Mouse (Mus musculus) layer of hippocampus, adult 11-12 months (tissue): ENCODE measurements at regions not wholly inside any gene's neighbourhood (a gene's known extent, or its start where the extent isn't known, plus 50 kb on each side); places are given as distances from the start of the nearest gene placed in this dataset.
A peak's percentile ranks its signal among the peaks of the same experiment; 100 is the strongest.

Experiments used
- DNase-seq: peaks from one replicate; pipeline ENCODE4 v3.0.0; 2022; ENCODE audit warnings: low spot score

DNA sequence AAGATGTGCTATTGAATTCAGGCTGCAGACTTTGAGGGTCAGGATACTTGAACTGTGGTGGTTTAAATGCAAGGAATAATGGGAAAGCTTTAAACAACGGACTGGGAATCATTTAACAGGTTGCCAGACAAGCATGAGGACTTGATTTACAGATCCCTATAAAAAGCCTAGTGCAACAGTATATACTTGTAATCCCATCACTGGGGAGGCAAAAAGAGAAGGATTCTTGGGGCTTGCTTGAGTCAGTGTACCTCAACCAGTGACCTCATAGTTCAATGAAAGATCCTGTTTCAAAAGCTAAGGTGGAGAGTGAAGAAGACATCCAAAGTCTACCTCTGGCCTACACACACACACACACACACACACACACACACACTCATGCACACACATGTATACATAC lies 99.8 kb downstream of the Lrrn1 start:
- no peak for DNase-seq

DNA sequence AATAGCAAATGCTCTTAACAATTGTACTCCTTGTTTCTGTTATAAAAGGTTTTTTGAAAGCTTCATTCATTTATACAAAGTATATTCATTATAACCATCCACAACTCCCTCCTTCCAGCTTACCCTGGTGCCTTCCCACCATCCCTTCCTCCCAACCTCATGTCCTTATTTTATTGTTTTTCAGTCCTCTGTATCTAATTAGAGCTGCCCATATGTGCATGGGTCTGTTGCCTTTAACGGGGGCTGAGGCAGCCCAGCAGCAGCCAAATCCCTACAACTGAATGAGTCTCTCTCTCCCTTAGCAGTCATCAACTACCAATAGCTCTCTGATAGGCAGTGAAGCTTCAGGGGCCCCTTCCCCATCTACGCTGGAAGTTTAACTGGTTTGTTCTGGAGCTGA lies 116.2 kb downstream of the Lrrn1 start:
- peak; percentile 49 for DNase-seq

DNA sequence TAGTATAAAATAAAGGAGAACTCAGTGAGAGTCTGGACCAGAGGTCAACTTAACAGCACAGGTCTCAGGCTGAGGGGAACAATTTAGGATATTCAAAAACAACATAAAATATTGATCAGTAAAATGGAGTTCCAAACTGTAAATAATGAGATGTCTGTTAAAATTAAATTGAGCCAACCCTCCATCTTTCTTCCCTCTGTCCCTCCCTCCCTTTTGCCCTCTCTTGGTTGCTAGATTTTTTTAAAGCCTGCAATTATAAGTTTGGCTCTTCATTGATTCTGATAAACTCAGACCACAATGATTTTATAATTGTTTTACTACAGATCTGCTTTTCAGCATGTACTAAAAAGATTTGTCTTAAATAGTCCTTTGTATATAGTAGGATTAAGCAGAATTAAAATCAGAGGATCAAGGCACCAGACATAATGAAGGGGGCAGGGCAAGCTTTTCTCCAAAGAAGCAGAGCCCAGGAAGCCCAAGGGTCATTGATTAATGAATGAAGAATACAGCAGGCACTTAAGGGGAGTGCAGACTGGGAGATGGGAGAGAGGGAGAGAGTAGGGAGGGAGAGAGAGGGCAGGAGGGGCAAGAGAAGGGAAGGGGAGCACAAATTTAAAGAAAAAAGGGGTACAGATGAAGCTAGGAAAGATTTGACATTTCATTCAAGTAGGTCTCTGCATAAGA lies 124.4 kb downstream of the Lrrn1 start:
- no peak for DNase-seq

DNA sequence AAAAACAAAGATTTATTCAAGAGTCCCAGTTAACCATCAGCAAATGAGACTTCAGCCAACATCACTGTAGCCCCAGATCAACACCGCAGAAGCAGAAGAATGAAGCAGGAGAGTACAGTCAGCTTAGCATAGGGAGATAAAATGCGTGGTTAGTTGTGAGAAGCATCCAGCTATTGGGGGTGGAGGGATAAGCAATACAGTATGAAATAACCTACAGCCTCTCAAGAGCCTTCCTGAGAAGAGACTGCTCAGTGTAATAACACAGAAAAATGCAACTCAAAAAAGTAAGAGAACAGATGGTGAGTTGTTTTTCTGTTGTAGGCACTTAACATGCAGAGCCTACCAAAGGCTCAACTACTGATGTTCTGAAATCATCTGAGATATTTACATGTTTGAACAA lies 128.2 kb downstream of the Lrrn1 start:
- no peak for DNase-seq

DNA sequence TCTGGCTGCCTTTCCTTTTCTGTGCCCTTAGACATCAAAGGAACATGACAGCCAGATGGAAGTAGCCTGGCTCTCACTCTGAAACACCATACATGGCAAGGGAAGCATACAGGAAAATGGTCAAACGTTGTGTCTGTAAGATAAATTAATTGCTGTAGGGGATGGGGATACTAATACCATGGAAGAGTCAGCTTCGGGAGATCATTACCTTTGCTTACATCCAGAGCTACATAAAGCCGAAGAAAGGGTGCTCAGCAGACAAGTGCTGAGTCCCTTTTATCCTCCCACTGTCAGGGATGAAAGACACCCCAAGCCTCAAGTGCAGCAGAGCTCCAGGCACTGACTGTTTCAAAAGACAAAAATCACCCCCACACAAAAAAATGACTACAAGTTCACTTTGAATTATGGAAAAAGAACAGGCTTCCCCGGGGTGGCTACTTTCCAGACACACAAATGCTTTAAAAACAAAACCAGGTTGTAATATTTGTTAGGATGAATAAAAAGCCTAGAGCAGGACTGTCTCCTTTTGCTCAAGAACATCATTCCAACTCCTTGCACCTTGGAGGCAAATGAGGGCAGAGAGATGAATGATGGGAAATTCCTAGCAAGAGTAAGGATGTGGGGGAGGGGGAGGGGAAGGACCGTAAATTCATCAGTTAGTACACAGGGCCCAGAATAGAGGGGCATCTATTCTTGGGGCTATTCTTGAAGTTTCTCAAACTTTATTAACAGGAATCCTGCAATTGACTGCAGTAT lies 131.6 kb downstream of the Lrrn1 start:
- no peak for DNase-seq

DNA sequence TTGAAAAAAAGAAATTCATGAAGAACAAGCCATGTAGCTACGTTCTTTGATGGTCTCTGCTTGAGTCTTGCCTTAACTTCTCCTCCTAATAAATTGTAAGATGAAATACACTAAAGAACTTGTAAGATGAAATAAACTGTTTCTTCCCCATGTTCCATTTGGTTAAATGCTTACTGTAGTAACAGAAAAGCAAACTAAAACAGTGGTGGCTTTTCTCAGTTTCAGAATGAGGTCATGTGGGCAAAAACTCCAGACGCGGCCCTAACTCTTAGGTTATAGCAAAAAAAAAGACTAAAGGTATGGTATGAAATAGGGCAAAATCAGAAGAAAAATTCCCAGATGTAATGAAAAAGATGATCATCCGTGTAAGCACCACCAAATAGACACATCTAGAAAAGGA lies 169.7 kb downstream of the Lrrn1 start:
- no peak for DNase-seq

DNA sequence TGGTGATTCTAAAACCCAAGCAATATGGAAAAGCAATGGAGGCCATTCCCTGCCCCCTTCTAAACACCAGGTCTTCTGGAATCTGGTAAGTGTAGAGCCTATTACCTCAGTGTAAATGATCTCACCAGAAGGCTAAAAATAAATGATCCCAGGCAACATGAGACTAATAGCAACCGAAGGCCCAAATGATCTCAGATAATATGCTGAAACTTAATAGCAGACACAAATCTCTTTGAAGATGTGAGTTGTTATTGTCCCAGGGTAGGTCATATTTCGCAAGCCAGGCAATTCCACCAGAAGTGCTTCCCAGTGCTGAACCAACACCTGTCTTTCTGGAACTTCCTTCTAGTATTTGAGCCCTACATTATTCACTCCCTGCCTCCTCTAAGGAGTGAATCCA lies 178.6 kb downstream of the Lrrn1 start:
- no peak for DNase-seq

DNA sequence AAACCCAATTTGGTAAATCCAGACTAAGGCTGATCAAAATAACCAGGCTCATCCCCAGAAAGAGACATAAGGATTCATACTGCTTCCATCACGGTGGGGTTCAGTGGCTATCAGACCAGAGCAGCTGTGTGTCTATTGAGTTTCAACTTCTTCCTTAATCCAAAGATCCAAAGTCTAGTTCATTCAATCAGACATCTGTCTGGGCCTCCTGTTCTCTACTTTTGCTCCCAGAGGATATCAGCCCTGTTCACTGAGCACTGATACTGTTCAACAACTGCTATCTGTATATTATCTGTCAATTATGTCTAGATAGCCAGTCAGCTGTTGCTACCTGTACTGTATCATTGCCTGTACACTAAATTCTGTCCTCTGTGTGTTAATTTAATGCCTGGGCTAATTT lies 179.0 kb downstream of the Lrrn1 start:
- DNase-seq = no peak

DNA sequence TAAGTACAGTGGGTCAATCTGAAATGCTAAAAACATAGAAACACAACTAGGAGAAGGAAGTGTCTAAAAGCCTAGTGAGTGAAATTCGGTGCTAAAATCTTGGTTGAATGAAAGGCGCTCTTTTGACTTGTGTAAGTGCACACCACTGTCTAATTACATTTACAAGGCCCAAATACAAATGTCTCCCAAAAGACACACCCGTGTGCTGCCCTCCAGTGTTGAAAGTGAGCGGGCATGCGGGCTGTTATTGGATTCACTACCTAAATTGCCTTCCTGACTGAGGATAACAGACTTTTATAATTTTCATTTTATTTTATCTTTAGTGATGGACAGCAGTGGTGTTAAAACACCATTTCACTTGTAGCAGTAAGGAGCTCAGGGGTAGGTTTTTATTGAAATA lies 180.8 kb downstream of the Lrrn1 start:
- peak; percentile 67 for DNase-seq

DNA sequence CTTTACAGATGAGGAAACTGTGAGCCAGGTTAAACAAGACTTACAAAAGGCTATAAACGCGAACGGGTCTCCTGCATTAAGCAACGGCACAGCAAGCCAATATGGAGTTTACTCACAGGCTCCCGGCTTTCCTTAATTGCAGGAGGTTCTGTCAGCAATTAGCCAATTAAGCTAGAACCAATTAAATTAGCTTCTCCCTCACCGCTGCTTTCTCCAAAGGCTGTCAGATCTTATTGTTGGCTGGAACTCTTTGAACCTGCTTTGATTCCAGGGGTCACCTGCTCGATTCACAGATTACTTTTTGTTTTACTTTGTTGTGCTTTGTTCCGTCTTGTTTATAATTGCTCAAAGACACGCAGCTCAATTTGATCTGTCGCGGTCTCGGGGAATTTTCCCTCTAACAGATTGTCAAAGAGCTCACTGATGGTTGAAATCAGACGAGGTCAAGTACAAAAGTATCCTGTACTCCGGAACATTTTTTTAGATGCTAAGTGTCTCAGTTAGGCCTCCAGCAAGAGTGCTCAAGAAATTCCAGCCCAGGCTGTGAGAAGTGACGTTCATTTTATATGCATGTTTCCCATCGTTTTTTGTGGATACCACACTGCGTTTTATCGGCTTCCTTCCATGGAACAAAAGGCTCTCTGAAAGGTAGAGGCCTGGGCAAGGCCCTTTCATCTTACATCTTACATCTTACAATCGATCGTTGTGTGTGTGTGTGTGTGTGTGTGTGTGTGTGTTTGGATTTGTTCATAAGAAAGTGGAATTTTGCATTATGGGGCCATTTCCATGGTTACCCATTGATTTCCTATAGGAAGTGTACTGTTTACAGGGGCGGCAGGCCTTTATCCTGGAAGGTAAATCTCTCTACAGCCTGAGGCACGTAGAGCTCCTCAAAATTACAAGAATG lies 181.9 kb downstream of the Lrrn1 start:
- DNase-seq = no peak

DNA sequence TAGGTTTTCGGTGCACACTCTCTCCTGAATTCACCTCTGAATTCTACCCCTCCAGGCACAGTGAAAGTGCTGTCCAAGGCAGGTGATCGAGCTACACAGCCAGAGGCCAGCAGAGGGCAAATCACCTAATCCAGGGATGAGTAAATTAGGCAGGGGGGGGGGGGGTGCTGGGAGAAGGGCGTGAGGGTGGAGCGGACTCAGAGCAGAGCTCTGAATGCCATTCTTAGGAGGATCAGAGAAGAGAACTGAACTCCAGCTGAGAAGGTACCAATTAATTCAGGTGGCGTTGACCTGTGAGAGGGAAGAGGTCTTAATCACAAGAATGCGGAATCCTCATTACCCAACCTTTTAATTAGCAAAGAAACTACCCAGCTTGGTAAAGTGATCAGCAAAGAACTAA lies 183.5 kb downstream of the Lrrn1 start:
- DNase-seq = no peak

DNA sequence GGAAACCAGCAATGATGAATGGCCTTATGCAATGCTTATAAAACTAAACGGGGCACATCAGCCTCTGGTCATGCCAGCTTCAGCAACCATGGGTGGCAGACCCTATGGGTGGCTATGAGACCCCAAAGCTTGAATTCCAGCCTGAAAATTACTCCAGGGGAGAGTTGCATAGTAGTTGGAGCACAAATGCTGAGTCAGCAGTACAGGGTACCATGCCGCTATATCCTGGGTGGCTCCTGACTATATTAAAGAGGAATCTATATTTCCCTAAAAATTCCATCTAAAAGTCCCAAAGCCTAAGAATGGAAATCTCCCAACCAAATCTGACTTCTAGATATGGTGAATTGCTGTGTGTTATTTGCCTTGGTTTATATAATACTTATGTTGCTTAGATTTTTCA lies 187.6 kb downstream of the Lrrn1 start:
- no peak for DNase-seq

DNA sequence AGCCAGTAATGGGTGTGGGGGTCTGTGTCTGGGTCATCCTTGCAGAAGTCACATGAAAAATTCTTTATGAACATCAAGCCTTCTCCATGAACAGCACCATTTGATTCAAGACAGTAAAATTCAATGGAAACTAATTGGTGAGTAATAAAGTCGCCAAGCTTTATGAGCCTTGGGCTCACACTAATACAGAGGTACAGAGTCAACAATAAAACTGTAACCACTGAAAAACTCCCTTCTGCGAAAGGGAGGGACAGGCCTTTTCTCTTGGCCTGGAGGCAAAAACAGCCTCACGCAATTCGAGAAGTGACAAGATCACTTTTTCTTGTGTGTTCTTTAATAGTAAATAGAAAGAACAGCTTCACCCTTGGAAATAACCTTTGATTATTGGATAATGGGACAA lies 200.7 kb downstream of the Lrrn1 start:
- DNase-seq = no peak

DNA sequence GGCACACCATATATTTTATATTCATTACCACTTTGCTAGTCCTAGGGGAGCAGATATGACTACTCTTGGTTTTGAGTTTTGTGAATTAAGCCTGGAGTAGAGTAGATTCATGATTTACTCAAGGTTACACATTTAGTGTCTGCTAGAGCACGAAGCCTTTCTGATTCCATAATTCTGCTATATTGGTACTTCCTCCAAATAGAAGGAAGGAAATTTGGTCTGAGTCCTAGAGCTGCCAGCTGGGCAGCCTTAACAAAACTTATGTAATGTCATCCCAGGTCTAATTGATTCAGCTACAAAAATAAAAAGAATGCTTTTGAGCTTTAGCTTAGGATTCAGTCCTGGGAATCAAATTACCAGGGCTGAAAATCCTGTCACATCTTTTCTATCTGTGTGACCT lies 205.2 kb downstream of the Lrrn1 start:
- no peak for DNase-seq

DNA sequence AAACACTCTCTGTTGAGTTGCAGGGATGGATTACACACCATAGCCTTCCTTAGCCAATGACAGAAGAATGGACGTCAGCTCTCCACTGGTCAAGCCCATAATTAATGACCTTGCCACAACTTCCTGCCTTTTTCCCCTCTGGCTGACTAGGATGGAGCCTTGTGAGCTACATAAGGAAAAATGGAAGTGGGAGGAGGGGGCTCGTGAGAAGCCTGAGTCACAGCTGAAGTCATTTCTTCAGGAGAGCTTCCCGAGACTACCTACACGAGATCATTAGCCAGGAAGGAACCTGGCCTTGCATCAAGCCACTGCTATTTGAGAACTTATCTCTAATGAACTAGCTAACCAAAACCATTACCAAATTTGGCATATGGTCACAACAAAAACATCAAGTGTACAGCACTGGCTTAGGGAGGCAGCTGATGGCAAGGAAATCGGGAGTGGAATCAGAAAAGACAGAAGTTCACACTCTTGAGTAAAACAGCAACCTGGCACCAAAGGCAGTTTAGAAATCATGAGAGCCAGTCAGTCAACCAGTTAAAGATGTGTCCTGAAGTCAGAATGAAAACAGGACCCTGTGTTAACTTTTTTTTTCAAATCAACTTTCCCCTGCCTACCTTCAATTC lies 219.7 kb downstream of the Lrrn1 start:
- no peak for DNase-seq

DNA sequence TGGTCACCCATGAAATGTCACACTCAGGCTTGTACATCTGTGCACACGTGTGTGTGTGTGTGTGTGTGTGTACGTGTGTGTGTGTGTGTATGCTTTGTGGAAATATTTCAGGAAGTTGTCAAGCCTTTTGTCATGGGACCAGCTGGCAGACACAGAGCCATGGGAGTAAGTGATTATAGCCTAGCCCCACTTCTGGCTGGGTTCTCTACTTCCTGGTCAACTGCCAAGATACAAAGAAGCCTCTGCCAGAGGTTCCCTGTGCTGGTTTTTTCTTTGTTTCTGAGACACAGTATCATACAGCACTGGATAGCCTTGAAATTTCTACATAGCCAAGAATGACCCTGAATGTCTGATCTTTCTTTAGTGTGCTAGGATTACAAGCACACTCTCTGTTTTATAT lies 220.2 kb downstream of the Lrrn1 start:
- no peak for DNase-seq

DNA sequence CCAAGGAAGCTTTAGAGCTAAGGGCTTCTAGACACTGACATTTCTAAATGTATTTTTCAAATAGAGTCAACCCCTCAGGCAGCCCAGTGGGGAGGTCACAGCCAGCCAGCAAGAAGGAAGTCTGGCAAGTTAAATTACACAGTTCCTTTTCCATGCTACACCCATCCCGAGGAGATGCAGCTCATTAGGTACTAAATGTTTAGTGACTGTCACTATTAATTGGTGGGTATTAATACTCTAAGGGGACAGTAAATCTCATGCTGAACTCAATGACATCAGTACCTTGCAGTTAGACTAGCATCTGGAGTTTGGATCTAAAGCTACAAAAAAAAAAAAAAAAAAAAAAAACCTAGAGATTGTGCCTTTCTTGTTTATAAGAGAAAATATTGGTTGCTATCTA lies 222.6 kb downstream of the Lrrn1 start:
- no peak for DNase-seq

DNA sequence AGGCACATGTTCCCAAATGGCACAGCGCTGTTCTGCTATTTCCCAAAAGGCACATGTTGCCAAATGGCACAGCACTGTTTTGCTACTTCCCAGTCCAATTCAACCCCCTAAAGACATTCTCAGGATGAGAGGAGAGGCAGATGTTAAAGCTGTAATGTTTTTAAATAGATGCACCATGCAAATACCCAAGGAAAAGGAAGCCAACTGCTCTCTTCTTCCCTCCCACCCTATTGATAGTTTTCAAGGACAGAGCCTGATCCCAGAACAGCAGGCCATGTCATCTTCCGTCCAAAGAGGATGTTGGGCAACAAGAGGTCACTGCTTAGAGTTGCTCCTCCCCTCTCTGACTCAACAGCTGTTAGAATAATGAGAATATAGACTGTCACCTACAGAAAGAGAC lies 225.6 kb downstream of the Lrrn1 start:
- DNase-seq = no peak

DNA sequence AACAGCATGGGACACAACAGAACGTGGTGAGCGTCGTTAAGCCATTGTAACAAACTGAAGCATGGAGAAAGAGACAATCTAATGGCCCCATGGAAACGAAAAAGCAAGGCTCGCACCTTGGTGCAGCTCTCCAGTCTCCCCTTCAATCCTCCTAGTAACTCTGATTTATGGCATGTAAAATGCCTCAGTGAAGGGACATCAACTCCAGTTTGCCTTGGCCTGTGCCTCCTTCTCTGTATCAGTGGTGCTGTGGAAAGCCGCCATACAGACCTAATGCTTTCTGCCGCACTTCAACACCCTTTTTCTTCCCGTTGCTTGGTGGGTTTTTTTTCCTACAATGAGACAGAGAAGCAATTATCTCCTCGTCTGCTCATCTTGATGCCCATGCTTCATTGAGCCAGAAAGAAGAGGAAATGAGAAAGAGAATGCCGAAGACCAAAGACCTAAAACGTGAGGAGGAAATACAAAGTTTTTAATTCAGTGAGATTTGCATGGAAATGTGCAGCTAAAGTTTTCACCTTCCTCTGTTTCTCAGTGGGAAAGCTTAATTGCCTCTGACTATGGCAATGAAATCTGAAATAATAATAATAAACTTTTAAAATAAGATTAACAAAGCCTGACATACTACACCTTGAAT lies 241.4 kb downstream of the Lrrn1 start:
- no peak for DNase-seq

DNA sequence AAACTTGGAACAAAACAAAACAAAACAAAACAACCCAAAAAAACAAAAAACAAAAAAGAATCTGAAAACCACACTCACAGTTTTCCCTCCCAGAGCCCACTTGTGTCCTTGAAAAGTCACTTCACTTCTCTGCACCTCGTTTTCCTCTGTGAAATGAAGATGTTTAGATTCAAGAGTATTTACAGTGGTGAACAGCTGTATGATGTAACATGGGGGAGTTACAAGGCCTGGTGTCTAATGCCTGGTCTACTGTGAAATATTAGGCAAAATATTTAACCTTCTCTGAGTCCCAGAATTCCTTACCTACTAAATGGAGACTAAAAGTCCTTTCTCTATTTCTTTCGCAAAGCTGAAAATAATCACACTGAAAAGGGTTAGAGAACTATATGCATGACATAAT lies 255.4 kb downstream of the Lrrn1 start:
- DNase-seq = no peak

DNA sequence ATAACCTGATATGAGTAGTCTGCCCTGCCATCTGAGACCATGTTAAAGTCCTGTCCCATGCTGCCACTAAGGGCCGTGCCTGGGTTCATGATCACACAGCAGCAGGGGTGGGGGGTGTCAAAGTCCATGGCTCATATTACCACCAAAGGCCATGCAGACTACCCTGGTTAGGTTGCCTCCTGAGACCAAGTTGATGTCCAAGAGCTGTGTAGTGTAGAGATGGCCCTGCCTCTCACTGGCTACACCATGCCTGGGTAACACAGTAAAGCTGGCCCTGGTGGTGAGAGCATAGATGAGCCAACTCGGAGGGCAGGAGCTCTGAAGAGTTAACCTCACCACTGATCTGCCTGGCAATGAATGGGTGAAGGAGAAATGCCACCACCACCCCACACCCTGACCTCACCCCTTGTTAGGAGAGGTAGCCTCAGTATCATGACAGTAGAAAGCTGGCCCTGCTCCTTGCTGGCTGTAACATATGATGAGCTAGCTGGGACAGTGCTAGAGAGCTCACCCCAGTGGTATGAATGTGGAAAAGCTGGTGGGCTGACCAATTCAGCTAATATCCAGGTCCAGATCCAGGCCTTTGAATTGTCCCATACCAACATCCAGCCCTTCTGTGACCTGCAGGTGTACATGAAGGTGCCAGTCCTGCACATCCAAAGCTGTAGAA lies 258.8 kb downstream of the Lrrn1 start:
- DNase-seq = no peak
